Mouse (Mus musculus) stomach, embryonic 15.5 days (tissue): ENCODE results near the gene Bcl10. TPM values are rescaled to one million over a fixed set of nuclear protein-coding genes. Genes with fewer than 3 reads are reported as not detected.

Source experiments
- ATAC-seq: fragments of 200-750 bp; cut with Nextera tagmentation; 2 replicates; pipeline ENCODE4 v1.8.0; 2017; ENCODE audit warnings: low read depth, moderate number of reproducible peaks, moderate TSS enrichment; ENCODE audit not compliant: insufficient read depth, low FRiP score
- H3K27ac ChIP-seq: fragments of 300-500 bp; sonication (generic); 2 replicates; pipeline ENCODE4 v1.5.1; 2015; ENCODE audit warnings: mild to moderate bottlenecking, inconsistent platforms
- H3K27me3 ChIP-seq: fragments of 300-500 bp; sonication (generic); replicated peaks from 2 replicates; pipeline ENCODE4 v1.6.1; 2015; ENCODE audit warnings: inconsistent platforms
- H3K36me3 ChIP-seq: fragments of 300-500 bp; sonication (generic); 2 replicates; pipeline ENCODE4 v1.6.1; 2015; ENCODE audit warnings: inconsistent platforms
- H3K4me1 ChIP-seq: fragments of 300-500 bp; sonication (generic); 2 replicates; pipeline ENCODE4 v1.6.1; 2015; ENCODE audit warnings: inconsistent platforms
- H3K4me2 ChIP-seq: fragments of 300-500 bp; sonication (generic); 2 replicates; pipeline ENCODE4 v1.6.1; 2015; ENCODE audit warnings: mild to moderate bottlenecking, inconsistent platforms
- H3K4me3 ChIP-seq: fragments of 300-500 bp; sonication (generic); replicated peaks from 2 replicates; pipeline ENCODE4 v1.5.1; 2015; ENCODE audit warnings: inconsistent platforms
- H3K9ac ChIP-seq: fragments of 300-500 bp; sonication (generic); 2 replicates; pipeline ENCODE4 v1.6.1; 2015; ENCODE audit warnings: inconsistent platforms
- H3K9me3 ChIP-seq: fragments of 300-500 bp; sonication (generic); 2 replicates; pipeline ENCODE4 v1.6.1; 2016; ENCODE audit warnings: inconsistent platforms
- WGBS: fragments of 180-500 bp; shearing (Covaris S2); methylation state at CpG from one replicate; pipeline ENCODE4 v1.1.7; 2015; 5-methylcytosine and 5-hydroxymethylcytosine counted together
- polyA plus RNA-seq: library from polyadenylated mRNA; unstranded; fragments of >200 nt; fragmentation: Nextera tagmentation; extraction: Ambion mirVana; gene quantifications from 2 replicates; pipeline ENCODE4 v1.2.1, GENCODE M21; 2015

Gene Bcl10
- polyA plus RNA-seq, 1 experiment from 2014 or later = 51.3 TPM

DNA sequence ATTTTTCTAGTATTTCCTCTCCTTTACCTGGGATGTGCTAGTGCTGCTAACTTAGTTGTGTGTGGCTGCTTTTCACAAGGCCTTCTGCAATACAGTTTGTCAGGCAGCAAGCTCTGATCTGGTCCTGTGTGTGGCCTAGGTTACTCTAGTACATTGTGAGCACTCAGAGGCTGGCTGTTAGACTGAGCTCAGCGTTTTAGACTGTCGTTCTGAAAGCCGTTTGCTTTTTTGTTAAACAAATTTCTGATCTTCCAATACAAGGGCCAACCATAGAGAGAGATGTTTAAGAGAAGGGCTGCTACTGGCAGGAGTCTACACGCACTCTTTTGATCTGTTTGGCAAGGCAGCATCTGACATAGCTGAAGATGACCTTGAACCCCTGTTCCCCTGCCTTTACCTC, 17.4 kb downstream of the Bcl10 start:
- Histone ChIP-seq H3K4me2 (no peak overlapping the region), H3K9ac (no peak overlapping the region), H3K36me3 (peaks cover 19% of the 10 kb centered on the region), H3K9me3 (no peaks in the 10 kb centered on the region), H3K27ac (no peak overlapping the region), H3K27me3 (no peaks in the 10 kb centered on the region), H3K4me1 (peaks cover 19% of the 10 kb centered on the region), H3K4me3 (peak overlapping the region; percentile 99; the same call in 1 of the 2 replicates)
- 70% methylated on average over 4 of the region's 4 CpGs for WGBS
- no peak for ATAC-seq

DNA sequence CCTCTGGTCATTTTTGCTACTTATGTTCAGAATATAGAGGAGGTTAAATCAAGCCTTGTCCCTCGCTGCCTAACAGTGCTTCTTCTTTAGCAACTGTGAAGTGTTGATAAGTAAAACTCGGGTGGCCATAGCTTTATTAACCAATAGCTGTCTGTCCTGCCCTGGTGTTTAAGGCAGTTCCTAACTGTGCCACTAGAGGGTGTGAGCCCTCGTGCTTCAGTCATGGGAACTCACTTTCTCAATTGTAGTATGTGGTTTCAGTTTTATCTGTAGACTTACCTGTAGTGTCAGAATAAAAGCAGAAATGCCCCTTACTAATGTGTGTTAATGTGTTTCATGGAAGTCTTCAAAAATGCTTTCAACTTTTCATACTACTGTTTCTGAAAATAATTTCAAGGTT, 19.4 kb downstream of the Bcl10 start:
- H3K4me1 ChIP-seq = peaks cover 19% of the 10 kb centered on the region
- H3K9ac ChIP-seq = no peak overlapping the region
- no peak overlapping the region for H3K27ac ChIP-seq
- ATAC-seq = no peak
- H3K27me3 ChIP-seq = no peaks in the 10 kb centered on the region
- H3K9me3 ChIP-seq = no peaks in the 10 kb centered on the region
- peaks cover 19% of the 10 kb centered on the region for H3K36me3 ChIP-seq
- no peak overlapping the region for H3K4me3 ChIP-seq
- 14% methylated on average over 3 of the region's 3 CpGs for WGBS
- no peak overlapping the region for H3K4me2 ChIP-seq

DNA sequence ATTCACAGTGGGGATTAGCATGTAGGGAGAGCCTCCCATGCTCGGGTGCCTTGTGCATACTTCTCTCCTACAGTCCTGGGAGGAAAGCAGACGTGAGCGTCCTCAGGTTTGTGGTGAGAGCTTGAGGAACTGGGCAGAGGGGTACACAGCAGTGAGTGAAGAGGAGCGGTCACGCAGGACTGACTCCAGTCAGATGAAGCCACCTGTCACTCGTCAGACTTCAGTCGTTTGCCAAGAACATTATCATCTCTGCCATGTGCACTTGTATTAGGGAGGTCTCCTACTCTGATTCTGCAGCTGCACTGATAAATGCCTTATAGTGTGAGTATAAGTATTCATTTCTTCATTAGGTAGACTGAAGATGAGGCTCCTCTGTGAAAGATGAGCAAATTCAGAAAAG, 21.7 kb downstream of the Bcl10 start:
- Histone ChIP-seq H3K36me3 (peaks cover 16% of the 10 kb centered on the region), H3K9ac (no peak overlapping the region), H3K4me3 (no peak overlapping the region), H3K27ac (no peak overlapping the region), H3K9me3 (no peaks in the 10 kb centered on the region), H3K27me3 (no peaks in the 10 kb centered on the region), H3K4me2 (no peak overlapping the region), H3K4me1 (peaks cover 12% of the 10 kb centered on the region)
- no peak for ATAC-seq
- 75% methylated on average over 7 of the region's 7 CpGs for WGBS

DNA sequence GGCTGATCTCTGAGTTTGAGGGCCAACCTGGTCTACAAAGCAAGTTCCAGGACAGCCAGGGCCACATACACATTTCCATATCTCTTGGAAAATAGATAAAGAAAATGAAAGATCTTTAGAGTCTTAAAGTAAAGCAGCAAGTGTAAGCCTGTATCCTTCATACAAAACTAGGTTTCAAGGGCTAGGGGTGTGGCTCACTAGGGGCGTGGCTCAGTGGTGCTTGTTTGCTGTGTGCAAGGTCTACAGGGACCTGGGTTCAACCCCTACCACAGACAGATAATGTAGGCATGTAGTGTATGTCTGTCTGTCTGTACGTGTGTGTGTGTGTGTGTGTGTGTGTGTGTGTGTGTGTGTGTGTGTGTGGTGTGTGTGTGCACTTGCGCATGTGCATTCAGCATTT, 23.3 kb downstream of the Bcl10 start:
- Histone ChIP-seq H3K27ac (no peak overlapping the region), H3K4me3 (no peak overlapping the region), H3K4me2 (no peak overlapping the region), H3K9me3 (no peaks in the 10 kb centered on the region), H3K27me3 (no peaks in the 10 kb centered on the region), H3K9ac (no peak overlapping the region), H3K4me1 (peaks cover 10% of the 10 kb centered on the region), H3K36me3 (peaks cover 13% of the 10 kb centered on the region)
- ATAC-seq = no peak
- WGBS = 86% methylated on average over 3 of the region's 3 CpGs

DNA sequence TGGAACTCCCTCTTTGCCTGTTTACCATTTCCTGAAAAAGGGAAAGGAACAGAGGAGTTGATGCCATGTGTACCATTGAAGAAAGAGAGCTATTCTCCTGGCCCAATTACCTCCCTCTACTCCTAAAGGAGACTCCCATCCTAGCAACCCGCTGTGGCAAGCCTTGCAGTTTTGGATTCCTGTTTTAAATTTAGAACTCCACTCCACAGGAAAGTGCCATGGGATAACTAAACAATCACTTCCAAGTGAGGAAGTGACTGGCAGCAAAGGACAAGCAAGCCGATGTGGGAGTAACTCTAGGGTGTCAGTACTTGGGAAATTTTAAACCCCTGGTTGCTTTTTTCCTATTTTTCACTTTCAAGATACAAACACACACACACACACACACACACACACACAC, 24.1 kb downstream of the Bcl10 start:
- H3K9me3 ChIP-seq = no peaks in the 10 kb centered on the region
- no peak overlapping the region for H3K27ac ChIP-seq
- no peak for ATAC-seq
- H3K36me3 ChIP-seq = peaks cover 13% of the 10 kb centered on the region
- no peak overlapping the region for H3K4me2 ChIP-seq
- H3K9ac ChIP-seq = no peak overlapping the region
- H3K4me3 ChIP-seq = no peak overlapping the region
- H3K27me3 ChIP-seq = no peaks in the 10 kb centered on the region
- H3K4me1 ChIP-seq = peaks cover 5% of the 10 kb centered on the region
- WGBS = 46% methylated on average over 2 of the region's 2 CpGs

DNA sequence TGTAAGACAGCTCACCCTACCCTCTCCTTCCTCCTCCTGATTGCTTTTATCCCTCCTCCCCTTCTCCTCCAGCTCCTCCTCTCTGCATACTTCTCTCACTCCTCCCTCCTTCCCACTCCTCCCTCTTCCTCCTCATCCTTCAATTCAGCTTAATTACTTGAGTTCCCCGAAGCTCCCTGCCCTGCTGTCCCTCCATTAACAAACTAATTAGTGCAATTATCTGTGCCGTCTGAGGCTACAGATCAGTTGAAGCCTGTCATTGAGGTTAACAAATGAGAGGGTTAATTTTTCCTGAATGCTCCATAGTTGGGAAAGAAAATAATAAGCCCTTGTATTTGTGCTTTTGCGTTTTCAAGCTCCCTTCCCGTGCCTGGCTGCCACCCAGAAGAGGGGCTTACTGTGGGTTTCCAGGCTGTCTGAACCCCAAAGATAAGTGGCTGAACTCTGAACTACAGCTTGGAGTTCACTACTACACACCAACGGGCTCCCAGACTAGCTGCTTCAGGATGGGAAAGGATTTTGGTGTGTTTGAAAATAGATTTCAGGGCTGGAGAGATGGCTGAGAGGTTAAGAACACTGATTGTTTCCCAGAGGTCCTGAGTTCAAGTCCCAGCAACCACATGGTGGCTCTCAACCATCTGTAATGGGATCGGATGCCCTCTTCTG, 25.1 kb downstream of the Bcl10 start:
- 29% methylated on average over 6 of the region's 6 CpGs for WGBS

DNA sequence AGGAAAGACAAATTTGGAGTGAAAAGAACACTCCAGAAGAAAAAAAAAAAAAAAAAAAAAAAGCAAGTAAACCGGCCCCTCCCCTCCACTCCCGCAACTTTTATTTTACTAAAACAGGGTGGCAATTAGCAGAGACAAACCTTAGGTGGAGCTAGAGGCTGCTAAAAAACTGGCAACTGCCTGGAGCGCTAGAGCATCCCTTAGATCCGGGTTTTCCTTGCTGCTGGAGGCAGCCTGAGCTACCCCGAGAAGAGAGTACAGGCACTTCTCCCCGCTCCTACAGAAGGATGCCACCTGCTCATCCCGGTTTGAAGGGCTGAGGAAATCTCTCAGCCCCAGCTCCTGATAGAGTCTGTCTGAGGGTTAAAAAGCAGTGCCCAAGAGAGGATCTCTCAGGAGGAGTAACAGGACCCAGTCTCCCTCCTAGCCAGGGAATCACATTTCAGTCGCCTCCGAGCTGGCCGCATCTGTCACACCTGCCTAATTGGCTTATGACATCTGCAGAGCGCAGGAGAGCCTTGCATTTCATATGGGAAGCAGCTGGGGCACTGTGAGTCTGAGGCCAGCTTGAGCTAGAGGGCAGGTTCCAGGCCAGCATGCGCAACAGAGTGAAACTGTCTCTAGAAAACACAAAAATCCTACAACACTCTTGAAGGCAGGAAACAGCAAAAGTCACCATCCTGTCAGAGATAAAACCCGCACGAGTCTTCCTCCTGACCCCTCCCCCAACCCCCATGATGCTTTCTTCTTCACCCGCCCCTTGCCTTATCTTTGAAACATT, 27.6 kb downstream of the Bcl10 start:
- peak; percentile 66 for ATAC-seq
- no peak overlapping the region for H3K9ac ChIP-seq
- no peaks in the 10 kb centered on the region for H3K9me3 ChIP-seq
- no peaks in the 10 kb centered on the region for H3K36me3 ChIP-seq
- H3K4me3 ChIP-seq = peak overlapping the region; percentile 19
- H3K4me1 ChIP-seq = peaks cover 5% of the 10 kb centered on the region
- H3K27ac ChIP-seq = no peak overlapping the region
- H3K4me2 ChIP-seq = peak overlapping the region; percentile 50
- no peaks in the 10 kb centered on the region for H3K27me3 ChIP-seq
- WGBS = 9% methylated on average over 15 of the region's 15 CpGs

More for the DNA sequence above, 25.1 kb downstream of the Bcl10 start:
- ATAC-seq = no peak
- Histone ChIP-seq H3K4me1 (peaks cover 5% of the 10 kb centered on the region), H3K4me2 (no peak overlapping the region), H3K27ac (no peak overlapping the region), H3K9ac (no peak overlapping the region), H3K36me3 (peaks cover 13% of the 10 kb centered on the region), H3K9me3 (no peaks in the 10 kb centered on the region), H3K27me3 (no peaks in the 10 kb centered on the region), H3K4me3 (no peak overlapping the region)

DNA sequence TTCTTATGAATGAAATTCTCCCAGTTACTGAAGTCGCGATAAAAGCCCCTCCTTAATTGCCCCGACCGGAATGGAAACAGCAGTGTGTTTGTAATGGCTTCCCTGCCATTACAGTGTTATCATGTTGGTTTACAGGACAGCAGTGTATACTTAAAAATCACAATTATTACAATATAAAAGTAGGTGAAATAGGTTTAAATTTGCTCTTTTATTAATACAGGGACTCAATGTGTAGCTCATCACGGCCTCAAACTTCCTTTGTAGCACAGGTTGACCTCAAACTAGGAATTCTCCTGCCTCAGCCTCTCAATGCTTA, 28.2 kb downstream of the Bcl10 start:
- Histone ChIP-seq H3K36me3 (no peaks in the 10 kb centered on the region), H3K4me1 (peaks cover 5% of the 10 kb centered on the region), H3K9ac (no peak overlapping the region), H3K27me3 (no peaks in the 10 kb centered on the region), H3K9me3 (no peaks in the 10 kb centered on the region), H3K4me2 (peak overlapping the region; percentile 50), H3K4me3 (no peak overlapping the region; the same call in 1 of the 2 replicates), H3K27ac (no peak overlapping the region)
- no peak for ATAC-seq
- WGBS = 39% methylated on average over 5 of the region's 5 CpGs

DNA sequence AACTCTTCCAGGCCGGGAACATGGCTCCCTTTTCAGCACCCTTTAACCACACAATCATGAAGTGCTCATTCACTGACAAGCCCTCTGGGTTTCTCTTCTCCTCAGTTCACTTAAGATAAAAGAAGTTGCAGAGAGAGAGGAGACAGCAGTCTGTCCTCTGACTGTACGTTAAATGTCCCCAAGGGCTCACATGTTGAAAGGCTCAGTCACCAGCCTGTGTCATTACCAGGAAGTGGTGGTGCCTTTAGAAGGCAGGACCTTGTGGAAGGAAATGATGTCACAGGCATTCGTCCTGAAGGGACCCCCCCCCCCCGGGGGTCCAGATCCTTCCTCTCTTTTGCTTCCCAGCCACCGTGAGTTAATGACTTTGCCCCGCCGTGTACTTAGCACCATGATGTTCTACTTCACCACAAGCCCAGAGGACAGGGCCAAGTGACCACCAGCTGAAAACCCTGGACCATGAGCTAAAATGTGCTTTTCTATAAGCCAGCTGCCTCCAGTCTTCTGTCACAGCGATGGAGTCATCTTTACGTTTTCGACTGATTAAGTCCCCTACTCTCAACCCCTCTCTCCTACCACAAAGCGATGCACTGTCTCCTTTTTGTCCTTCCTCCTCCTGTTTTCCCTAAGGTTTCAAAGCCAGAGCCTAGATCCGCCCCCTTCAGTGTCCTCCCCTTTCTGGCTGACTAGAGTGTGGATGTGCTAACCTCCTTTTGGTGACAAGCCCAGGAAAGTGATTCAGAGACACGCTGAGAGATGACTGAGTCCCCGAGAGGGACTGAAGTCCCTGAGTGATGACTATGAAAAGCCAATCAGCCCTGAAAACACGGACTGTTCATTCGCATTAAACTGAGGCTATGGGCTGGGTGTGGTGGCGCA, 28.9 kb downstream of the Bcl10 start:
- Histone ChIP-seq H3K27me3 (no peaks in the 10 kb centered on the region), H3K4me2 (no peak overlapping the region), H3K4me1 (peaks cover 5% of the 10 kb centered on the region), H3K36me3 (no peaks in the 10 kb centered on the region), H3K9me3 (no peaks in the 10 kb centered on the region), H3K27ac (no peak overlapping the region), H3K4me3 (no peak overlapping the region), H3K9ac (no peak overlapping the region)
- WGBS = 73% methylated on average over 17 of the region's 17 CpGs
- no peak for ATAC-seq

DNA sequence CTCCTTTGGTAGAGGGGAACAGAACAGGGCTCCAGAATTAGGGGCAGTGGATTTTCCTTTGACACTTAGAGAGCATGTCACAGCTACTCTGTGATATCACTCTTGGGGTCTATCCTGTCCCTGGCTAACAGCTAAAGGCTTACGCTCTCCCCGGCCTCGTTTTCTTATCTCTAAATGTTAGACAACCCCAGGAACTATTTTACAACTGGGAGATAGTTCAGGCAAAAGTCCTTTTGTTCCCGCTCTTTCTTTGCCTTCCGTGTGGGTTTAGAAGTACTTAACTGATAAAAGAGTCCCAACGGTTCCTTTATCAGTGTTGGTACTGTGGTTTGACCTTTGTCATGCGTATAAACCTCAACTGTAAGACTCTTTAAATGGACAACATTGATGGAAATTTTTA, 30.3 kb downstream of the Bcl10 start:
- Histone ChIP-seq H3K9me3 (no peaks in the 10 kb centered on the region), H3K27me3 (no peaks in the 10 kb centered on the region), H3K27ac (no peak overlapping the region), H3K4me1 (peaks cover 5% of the 10 kb centered on the region), H3K4me3 (no peak overlapping the region), H3K4me2 (no peak overlapping the region), H3K9ac (no peak overlapping the region), H3K36me3 (no peaks in the 10 kb centered on the region)
- ATAC-seq = no peak
- 61% methylated on average over 7 of the region's 7 CpGs for WGBS

DNA sequence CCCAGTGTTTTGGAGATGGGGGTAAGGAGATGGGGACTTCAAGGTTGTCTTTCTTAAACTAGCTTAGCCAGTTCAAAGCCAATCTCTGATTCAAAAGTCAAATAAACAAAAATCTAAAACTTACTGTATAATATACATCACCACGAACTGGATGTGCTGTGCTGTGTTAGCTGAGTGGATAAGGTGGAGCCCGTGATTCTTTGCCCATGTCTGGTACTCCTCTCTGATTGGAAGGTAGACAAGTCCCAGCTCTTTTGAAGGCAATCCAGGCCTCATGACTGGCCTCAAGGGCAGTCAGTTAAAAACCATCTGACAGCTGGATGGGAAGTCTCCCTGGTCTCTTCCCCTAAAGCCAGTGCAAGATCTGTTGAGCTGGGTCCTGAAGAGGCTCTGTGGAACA, 30.8 kb downstream of the Bcl10 start:
- no peaks in the 10 kb centered on the region for H3K27me3 ChIP-seq

DNA sequence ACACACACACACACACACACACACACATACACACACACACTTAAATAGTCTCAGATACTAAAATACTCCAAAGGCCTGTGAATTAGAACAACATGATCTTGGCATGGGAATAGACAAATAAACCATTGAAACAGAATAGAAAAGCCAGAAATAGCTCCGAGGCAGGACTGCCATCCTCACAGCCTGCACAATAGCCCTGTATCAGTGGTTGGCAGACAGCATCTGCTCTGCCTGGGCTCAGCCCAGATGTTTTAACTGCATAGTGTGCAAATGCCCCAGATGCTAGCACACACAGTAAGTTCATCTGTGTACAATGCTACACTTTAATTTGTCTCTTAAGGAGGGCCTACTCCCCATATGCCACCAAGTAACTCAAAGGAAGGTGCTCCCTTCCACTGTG, 37.2 kb downstream of the Bcl10 start:
- Histone ChIP-seq H3K27ac (no peak overlapping the region), H3K36me3 (no peaks in the 10 kb centered on the region), H3K9ac (no peak overlapping the region), H3K27me3 (no peaks in the 10 kb centered on the region), H3K4me3 (no peak overlapping the region), H3K4me1 (peaks cover 17% of the 10 kb centered on the region), H3K9me3 (no peaks in the 10 kb centered on the region), H3K4me2 (no peak overlapping the region)
- no peak for ATAC-seq
- WGBS = 62% methylated on average over 1 of the region's 1 CpGs

More for the DNA sequence above, 30.8 kb downstream of the Bcl10 start:
- H3K4me2 ChIP-seq = no peak overlapping the region
- no peak overlapping the region for H3K4me3 ChIP-seq
- no peak overlapping the region for H3K9ac ChIP-seq
- WGBS = 71% methylated on average over 2 of the region's 2 CpGs
- ATAC-seq = no peak
- peaks cover 5% of the 10 kb centered on the region for H3K4me1 ChIP-seq
- H3K36me3 ChIP-seq = no peaks in the 10 kb centered on the region
- no peak overlapping the region for H3K27ac ChIP-seq
- no peaks in the 10 kb centered on the region for H3K9me3 ChIP-seq
